Mouse (Mus musculus): Measurements from ENCODE around the gene Krtap4-13. TPM values are rescaled to one million over a fixed set of nuclear protein-coding genes. Genes with fewer than 3 reads are reported as not detected.
"Not testable (repeated sequence)": the region's sequence is repeated elsewhere in the genome, so short reads cannot be mapped to it uniquely, and the experiment has no call there.

Gene Krtap4-13
- polyA plus RNA-seq (2014; fragmentation: Nextera tagmentation; extraction: Ambion mirVana), result not detected in 2 replicates

- H3K9me3 ChIP-seq (replicated peaks; ENCODE audit: control insufficient read depth, low read length); H3K4me2 ChIP-seq (ENCODE audit: low read depth, low read length); H3K9ac ChIP-seq (replicated peaks; ENCODE audit: low read length); H3K4me3 ChIP-seq (ENCODE audit: low read depth, low read length); H3K36me3 ChIP-seq (replicated peaks; ENCODE audit: control insufficient read depth, insufficient read depth, low read depth, low read length); H3K4me1 ChIP-seq (ENCODE audit: control insufficient read depth, insufficient read depth, low read length); ATAC-seq (replicated peaks; ENCODE audit: insufficient number of reproducible peaks, low FRiP score, low TSS enrichment, low read depth); DNase-seq (ENCODE audit: low spot score); H3K27me3 ChIP-seq (ENCODE audit: control insufficient read depth, insufficient read depth, low read length); H3K27ac ChIP-seq (replicated peaks; ENCODE audit: low read depth, low read length): not testable (repeated sequence)
Measured at GRCm38 (mm10) chr11:99809792-99810191, at the start of gene Krtap4-13. Gene Krtap4-13 (minus strand): TSS chr11:99809892.

- WGBS, result 80% methylated on average over 2 of the region's 2 CpGs
- H3K4me3 ChIP-seq (ENCODE audit: low read depth, low read length), result no peak overlapping the region
- H3K4me2 ChIP-seq (ENCODE audit: low read depth, low read length), result no peak overlapping the region
- no peaks in the 10 kb centered on the region for H3K9me3 ChIP-seq (replicated peaks; ENCODE audit: control insufficient read depth, low read length)
- ATAC-seq (replicated peaks; ENCODE audit: insufficient number of reproducible peaks, low FRiP score, low TSS enrichment, low read depth) (no peak), DNase-seq (ENCODE audit: low spot score) (no peak)
- H3K27ac ChIP-seq (replicated peaks; ENCODE audit: low read depth, low read length), result no peak overlapping the region
- H3K4me1 ChIP-seq (ENCODE audit: control insufficient read depth, insufficient read depth, low read length), result no peaks in the 10 kb centered on the region
- H3K27me3 ChIP-seq (ENCODE audit: control insufficient read depth, insufficient read depth, low read length), result no peaks in the 10 kb centered on the region
- no peak overlapping the region for H3K9ac ChIP-seq (replicated peaks; ENCODE audit: low read length)
- no peaks in the 10 kb centered on the region for H3K36me3 ChIP-seq (replicated peaks; ENCODE audit: control insufficient read depth, insufficient read depth, low read depth, low read length)
Measured at GRCm38 (mm10) chr11:99858761-99859160, 49.1 kb upstream of the Krtap4-13 start.

GRCm38 (mm10) chr11:99857617-99858016, 47.9 kb upstream of the Krtap4-13 start, which contains the start of gene Gm11568:
Gene Gm11568 (plus strand): TSS chr11:99857917.
- ATAC-seq (replicated peaks; ENCODE audit: insufficient number of reproducible peaks, low FRiP score, low TSS enrichment, low read depth), result no peak
- DNase-seq (ENCODE audit: low spot score), result no peak

GRCm38 (mm10) chr11:99854121-99854520, 44.4 kb upstream of the Krtap4-13 start:
- H3K4me3 ChIP-seq (ENCODE audit: low read depth, low read length), result no peak overlapping the region
- DNase-seq (ENCODE audit: low spot score) (peak; percentile 15), ATAC-seq (replicated peaks; ENCODE audit: insufficient number of reproducible peaks, low FRiP score, low TSS enrichment, low read depth) (no peak)
- H3K4me2 ChIP-seq (ENCODE audit: low read depth, low read length), result no peak overlapping the region
- H3K27me3 ChIP-seq (ENCODE audit: control insufficient read depth, insufficient read depth, low read length), result no peaks in the 10 kb centered on the region
- WGBS, result 62% methylated on average over 3 of the region's 3 CpGs
- no peaks in the 10 kb centered on the region for H3K36me3 ChIP-seq (replicated peaks; ENCODE audit: control insufficient read depth, insufficient read depth, low read depth, low read length)
- H3K9me3 ChIP-seq (replicated peaks; ENCODE audit: control insufficient read depth, low read length), result no peaks in the 10 kb centered on the region
- H3K4me1 ChIP-seq (ENCODE audit: control insufficient read depth, insufficient read depth, low read length), result no peaks in the 10 kb centered on the region
- no peak overlapping the region for H3K27ac ChIP-seq (replicated peaks; ENCODE audit: low read depth, low read length)
- H3K9ac ChIP-seq (replicated peaks; ENCODE audit: low read length), result no peak overlapping the region

More at GRCm38 (mm10) chr11:99857617-99858016, 47.9 kb upstream of the Krtap4-13 start, which contains the start of gene Gm11568:
- H3K4me2 ChIP-seq (ENCODE audit: low read depth, low read length), result no peak within 1 kb of the TSS
- no peaks in the 10 kb centered on the region for H3K27me3 ChIP-seq (ENCODE audit: control insufficient read depth, insufficient read depth, low read length)
- no peak within 1 kb of the TSS for H3K4me3 ChIP-seq (ENCODE audit: low read depth, low read length)
- no peaks in the 10 kb centered on the region for H3K4me1 ChIP-seq (ENCODE audit: control insufficient read depth, insufficient read depth, low read length)
- 80% methylated on average over 2 of the region's 2 CpGs for WGBS
- H3K9ac ChIP-seq (replicated peaks; ENCODE audit: low read length), result no peak within 1 kb of the TSS
- H3K9me3 ChIP-seq (replicated peaks; ENCODE audit: control insufficient read depth, low read length), result no peaks in the 10 kb centered on the region
- no peak within 1 kb of the TSS for H3K27ac ChIP-seq (replicated peaks; ENCODE audit: low read depth, low read length)
- no peaks in the 10 kb centered on the region for H3K36me3 ChIP-seq (replicated peaks; ENCODE audit: control insufficient read depth, insufficient read depth, low read depth, low read length)

GRCm38 (mm10) chr11:99851508-99851907, 41.8 kb upstream of the Krtap4-13 start, which contains the start of gene Krtap4-16:
Gene Krtap4-16 (minus strand): TSS chr11:99851608.
- no peak within 1 kb of the TSS for H3K27ac ChIP-seq (replicated peaks; ENCODE audit: low read depth, low read length)
- DNase-seq (ENCODE audit: low spot score) (no peak), ATAC-seq (replicated peaks; ENCODE audit: insufficient number of reproducible peaks, low FRiP score, low TSS enrichment, low read depth) (no peak)
- H3K4me3 ChIP-seq (ENCODE audit: low read depth, low read length), result no peak within 1 kb of the TSS
- H3K4me1 ChIP-seq (ENCODE audit: control insufficient read depth, insufficient read depth, low read length), result no peaks in the 10 kb centered on the region
- no peaks in the 10 kb centered on the region for H3K9me3 ChIP-seq (replicated peaks; ENCODE audit: control insufficient read depth, low read length)
- no peak within 1 kb of the TSS for H3K9ac ChIP-seq (replicated peaks; ENCODE audit: low read length)
- H3K27me3 ChIP-seq (ENCODE audit: control insufficient read depth, insufficient read depth, low read length), result no peaks in the 10 kb centered on the region
- no peaks in the 10 kb centered on the region for H3K36me3 ChIP-seq (replicated peaks; ENCODE audit: control insufficient read depth, insufficient read depth, low read depth, low read length)
- no peak within 1 kb of the TSS for H3K4me2 ChIP-seq (ENCODE audit: low read depth, low read length)

GRCm38 (mm10) chr11:99846746-99847145, 37.1 kb upstream of the Krtap4-13 start:
- H3K27me3 ChIP-seq (ENCODE audit: control insufficient read depth, insufficient read depth, low read length), result no peaks in the 10 kb centered on the region
- no peaks in the 10 kb centered on the region for H3K9me3 ChIP-seq (replicated peaks; ENCODE audit: control insufficient read depth, low read length)
- no peaks in the 10 kb centered on the region for H3K4me1 ChIP-seq (ENCODE audit: control insufficient read depth, insufficient read depth, low read length)
- no peaks in the 10 kb centered on the region for H3K36me3 ChIP-seq (replicated peaks; ENCODE audit: control insufficient read depth, insufficient read depth, low read depth, low read length)
- no peak overlapping the region for H3K9ac ChIP-seq (replicated peaks; ENCODE audit: low read length)
- H3K4me2 ChIP-seq (ENCODE audit: low read depth, low read length), result no peak overlapping the region
- DNase-seq (ENCODE audit: low spot score), result no peak
- H3K27ac ChIP-seq (replicated peaks; ENCODE audit: low read depth, low read length), result no peak overlapping the region
- no peak overlapping the region for H3K4me3 ChIP-seq (ENCODE audit: low read depth, low read length)
- 94% methylated on average over 2 of the region's 2 CpGs for WGBS
- ATAC-seq (replicated peaks; ENCODE audit: insufficient number of reproducible peaks, low FRiP score, low TSS enrichment, low read depth), result no peak

- Histone ChIP-seq H3K9me3 (replicated peaks; ENCODE audit: control insufficient read depth, low read length) (no peaks in the 10 kb centered on the region), H3K4me1 (ENCODE audit: control insufficient read depth, insufficient read depth, low read length) (no peaks in the 10 kb centered on the region), H3K36me3 (replicated peaks; ENCODE audit: control insufficient read depth, insufficient read depth, low read depth, low read length) (no peaks in the 10 kb centered on the region), H3K27ac (replicated peaks; ENCODE audit: low read depth, low read length) (no peak overlapping the region), H3K4me3 (ENCODE audit: low read depth, low read length) (no peak overlapping the region), H3K4me2 (ENCODE audit: low read depth, low read length) (no peak overlapping the region), H3K27me3 (ENCODE audit: control insufficient read depth, insufficient read depth, low read length) (no peaks in the 10 kb centered on the region), H3K9ac (replicated peaks; ENCODE audit: low read length) (no peak overlapping the region)
- DNase-seq (ENCODE audit: low spot score) (no peak), ATAC-seq (replicated peaks; ENCODE audit: insufficient number of reproducible peaks, low FRiP score, low TSS enrichment, low read depth) (no peak)
- 86% methylated on average over 1 of the region's 1 CpGs for WGBS
Measured at GRCm38 (mm10) chr11:99842185-99842584, 32.5 kb upstream of the Krtap4-13 start.

- H3K4me2 ChIP-seq (ENCODE audit: low read depth, low read length), result no peak within 1 kb of the TSS
- H3K9me3 ChIP-seq (replicated peaks; ENCODE audit: control insufficient read depth, low read length), result no peaks in the 10 kb centered on the region
- ATAC-seq (replicated peaks; ENCODE audit: insufficient number of reproducible peaks, low FRiP score, low TSS enrichment, low read depth) (no peak), DNase-seq (ENCODE audit: low spot score) (no peak)
- H3K4me3 ChIP-seq (ENCODE audit: low read depth, low read length), result no peak within 1 kb of the TSS
- no peaks in the 10 kb centered on the region for H3K27me3 ChIP-seq (ENCODE audit: control insufficient read depth, insufficient read depth, low read length)
- 73% methylated on average over 1 of the region's 1 CpGs for WGBS
- no peak within 1 kb of the TSS for H3K9ac ChIP-seq (replicated peaks; ENCODE audit: low read length)
- H3K36me3 ChIP-seq (replicated peaks; ENCODE audit: control insufficient read depth, insufficient read depth, low read depth, low read length), result no peaks in the 10 kb centered on the region
- H3K4me1 ChIP-seq (ENCODE audit: control insufficient read depth, insufficient read depth, low read length), result no peaks in the 10 kb centered on the region
- no peak within 1 kb of the TSS for H3K27ac ChIP-seq (replicated peaks; ENCODE audit: low read depth, low read length)
Measured at GRCm38 (mm10) chr11:99837966-99838365, 28.3 kb upstream of the Krtap4-13 start, which contains the start of gene 2300003K06Rik. Gene 2300003K06Rik (minus strand): TSS chr11:99838066.

All from embryonic facial prominence, embryonic 11.5 days (tissue).